Mouse (Mus musculus): ENCODE data around the gene Igfals.

GRCm38 (mm10) chr17:24903767-24904166, 38.0 kb downstream of the Igfals start:
- TF ChIP-seq EP300 (IDR thresholded peaks at IDR 0.05; ENCODE audit: low read depth) (no peak), CTCF (IDR thresholded peaks at IDR 0.05; ENCODE audit: low read depth) (no peak)
